Mouse (Mus musculus): ENCODE results near the gene Man2b2.

The Man2b2 gene

DNA sequence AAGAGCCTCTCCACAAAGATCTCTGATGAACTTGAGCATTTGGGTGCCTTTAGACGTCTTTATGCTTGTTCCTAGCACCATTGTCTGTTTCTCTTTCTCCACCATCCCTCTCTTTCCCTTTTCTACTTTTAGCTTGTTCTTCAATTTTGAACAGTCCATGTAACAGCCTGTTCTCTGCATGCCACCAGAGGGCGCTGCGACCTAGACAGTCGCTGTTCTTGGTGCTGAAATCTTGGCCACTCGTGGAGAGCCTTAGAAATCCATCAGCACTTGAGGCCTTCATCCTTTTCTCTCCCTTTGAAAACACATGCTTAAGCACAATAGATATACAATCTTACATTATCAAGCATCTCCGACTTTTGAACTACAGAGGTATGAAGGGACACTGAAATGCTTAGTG lies 5.5 kb upstream of the Man2b2 start:
- DNase-seq (ENCODE audit: low read depth, low spot score): peak; percentile 22

DNA sequence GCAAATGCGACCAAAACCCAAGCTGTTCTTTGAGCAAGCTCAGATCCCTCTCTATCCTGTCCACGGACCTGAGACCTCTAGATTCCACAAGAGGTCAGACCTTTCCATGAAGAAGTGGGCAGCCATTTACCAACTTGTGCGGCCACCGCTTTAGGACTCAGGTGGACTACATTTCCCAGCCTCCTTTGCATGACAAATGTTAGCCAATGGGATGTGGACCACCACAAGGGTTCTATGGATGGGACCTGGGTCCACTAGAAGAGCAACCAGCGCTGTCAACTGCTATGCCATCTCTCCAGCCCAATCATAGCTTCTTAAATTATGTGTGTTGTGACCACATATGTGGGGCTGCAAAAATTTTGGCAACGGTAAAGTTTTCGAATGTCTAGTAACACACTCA lies 819 bp upstream of the Man2b2 start:
- DNase-seq (ENCODE audit: low read depth, low spot score): no peak

DNA sequence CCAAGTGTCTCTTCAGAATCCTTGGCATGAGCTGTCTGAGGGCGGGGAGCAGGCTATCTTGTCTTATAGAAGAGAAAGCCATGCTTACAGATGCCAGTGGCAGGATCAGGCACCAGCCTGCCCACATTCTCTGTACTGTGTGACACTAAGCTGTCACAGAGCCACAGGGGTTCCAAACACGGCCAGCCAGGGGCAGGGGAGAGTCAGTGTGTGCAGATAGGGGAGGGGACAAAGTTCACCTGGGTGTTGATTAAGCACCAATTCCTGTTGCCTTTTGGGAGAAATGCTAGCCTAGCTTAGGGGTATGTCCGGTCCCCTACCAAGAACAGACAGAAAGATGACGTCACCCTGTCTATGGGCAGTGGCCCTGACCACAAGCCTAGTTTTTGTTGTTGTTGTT lies 1.4 kb downstream of the Man2b2 start:
- DNase-seq (ENCODE audit: low read depth, low spot score): no peak

DNA sequence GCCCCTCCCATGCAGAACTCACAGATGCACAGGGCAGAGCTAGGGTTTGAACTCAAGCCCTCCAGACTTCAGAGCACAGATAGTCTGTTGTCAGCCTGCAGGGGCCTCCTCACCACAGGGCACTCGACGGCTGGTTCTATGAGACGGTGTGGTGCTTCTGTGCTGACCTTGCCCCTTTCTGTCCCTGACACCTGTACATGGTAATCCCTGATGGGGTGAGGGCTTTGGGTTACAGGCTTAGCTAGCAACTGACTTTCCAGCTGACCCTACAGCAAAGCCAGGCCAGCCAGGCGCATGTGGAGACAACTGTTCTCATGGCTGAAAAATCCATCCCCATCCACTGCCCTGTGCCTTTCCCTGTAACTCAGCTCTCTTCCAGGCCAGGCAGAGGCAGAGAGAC lies 7.5 kb downstream of the Man2b2 start:
- DNase-seq (ENCODE audit: low read depth, low spot score): no peak

DNA sequence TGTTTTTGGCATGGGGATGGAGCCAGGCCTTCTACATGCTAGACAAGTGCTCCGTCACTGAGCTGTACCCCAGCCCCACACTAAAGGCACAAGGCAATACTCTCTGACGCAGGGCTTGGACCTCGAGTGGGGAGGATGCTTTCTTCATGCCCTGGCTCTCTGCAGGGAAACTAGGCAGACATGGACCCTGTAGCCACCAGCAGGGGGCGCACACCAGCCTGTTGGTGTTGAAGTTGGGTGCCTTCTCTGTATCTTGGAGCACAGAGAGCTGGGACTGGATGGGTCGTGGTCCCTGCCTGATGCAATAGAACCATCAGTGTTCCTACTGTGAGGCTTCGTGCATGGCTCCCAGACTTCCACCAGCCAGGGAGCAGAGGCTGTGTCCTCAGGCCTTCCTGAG lies 10.3 kb downstream of the Man2b2 start:
- no peak for DNase-seq (ENCODE audit: low read depth, low spot score)

DNA sequence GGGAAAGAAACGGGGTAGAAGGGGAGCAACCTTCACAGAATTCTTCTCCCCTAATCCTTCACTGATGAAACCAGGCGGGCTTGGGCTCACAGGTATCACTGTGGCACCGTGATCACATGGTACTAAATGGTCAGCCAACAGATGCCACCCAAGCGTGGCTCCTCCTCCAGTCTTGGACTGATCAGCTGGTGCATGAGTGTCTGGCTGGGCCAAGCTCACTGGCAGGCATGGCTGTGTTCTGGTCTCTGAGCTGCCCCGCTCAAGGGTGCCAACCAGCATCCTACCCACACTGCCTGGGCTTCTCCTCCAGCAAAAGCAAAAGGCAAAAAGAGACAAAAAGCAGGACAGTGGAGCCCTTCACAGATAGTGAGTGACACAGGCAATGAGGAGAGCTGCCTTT lies 10.7 kb downstream of the Man2b2 start:
- DNase-seq (ENCODE audit: low read depth, low spot score): no peak

DNA sequence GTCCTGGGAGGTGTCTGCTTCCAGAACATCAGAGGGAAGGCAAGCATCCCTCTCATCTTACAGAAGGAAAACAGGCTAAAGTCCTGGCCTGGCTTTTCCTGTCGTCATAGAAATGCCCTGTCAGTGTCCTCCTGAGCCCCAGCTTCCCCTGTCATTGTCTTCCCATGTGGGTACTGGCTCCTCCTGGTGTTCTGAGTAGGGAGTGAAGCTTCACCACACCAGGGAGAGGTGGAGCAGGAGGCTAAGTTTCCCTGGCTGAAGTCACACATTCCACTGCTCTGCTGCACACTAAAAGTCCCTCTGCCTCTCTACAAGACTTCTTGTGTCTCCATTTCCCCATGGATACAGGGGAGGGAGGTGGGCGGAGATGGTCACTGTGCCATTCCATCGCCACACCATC lies 12.7 kb downstream of the Man2b2 start:
- no peak for DNase-seq (ENCODE audit: low read depth, low spot score)

DNA sequence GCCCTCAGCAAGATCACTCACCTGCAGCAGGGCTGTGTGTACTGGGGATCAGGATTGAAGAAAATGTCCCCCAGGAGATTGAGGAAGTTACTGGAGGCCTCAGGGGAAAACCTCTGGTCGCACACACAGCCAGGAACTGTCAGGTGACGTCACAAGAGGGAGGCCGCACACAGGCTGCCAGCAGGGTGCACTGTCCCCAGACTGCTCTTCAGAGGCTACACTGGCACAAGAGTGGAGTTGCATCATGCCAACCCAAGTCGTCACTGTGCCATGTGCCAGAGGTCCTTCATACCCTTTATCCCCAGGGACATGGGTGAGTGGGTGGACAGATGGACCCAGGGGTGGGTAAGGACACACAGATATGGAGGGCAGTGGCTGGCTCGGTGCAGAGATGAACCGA lies 15.9 kb downstream of the Man2b2 start:
- no peak for DNase-seq (ENCODE audit: low read depth, low spot score)

DNA sequence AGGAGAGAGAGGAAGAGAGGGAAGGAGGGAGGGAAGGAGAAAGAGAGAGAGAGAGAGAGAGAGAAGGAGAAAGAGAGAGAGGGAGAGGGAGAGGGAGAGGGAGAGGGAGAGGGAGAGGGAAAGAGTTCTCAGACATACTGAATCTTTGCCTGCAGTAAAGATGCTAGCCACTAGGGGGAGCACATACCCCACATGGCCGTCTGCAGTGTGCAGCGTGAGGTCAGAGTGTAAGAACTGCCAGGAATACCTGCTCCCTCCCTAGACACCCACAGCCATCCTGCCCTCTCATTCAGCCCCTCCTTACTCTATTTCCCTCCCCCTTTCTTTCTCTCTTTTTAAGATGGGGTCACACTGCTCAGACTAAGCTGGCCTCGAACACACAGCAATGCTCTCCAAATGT lies 19.0 kb downstream of the Man2b2 start:
- DNase-seq (ENCODE audit: low read depth, low spot score): peak; percentile 38

DNA sequence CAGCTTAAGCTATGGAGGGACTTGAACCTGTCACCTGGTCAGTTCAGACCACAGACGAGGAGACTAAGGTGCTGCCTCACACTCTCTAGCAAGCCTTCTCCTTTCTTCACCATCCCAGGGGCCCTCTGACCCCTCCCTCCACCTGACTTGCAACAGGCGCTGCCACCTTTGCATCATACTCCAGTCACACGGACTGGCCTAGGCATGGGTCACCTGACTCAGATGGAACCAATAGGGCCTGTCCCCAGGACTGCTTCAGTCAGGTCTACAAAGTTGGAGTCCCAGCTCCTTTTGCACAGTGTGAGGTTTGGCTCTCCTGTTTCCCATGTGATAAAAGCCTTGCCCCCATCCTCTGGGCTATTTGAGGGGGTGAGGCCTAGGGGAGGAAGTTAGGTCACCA lies 19.8 kb downstream of the Man2b2 start:
- DNase-seq (ENCODE audit: low read depth, low spot score): no peak

DNA sequence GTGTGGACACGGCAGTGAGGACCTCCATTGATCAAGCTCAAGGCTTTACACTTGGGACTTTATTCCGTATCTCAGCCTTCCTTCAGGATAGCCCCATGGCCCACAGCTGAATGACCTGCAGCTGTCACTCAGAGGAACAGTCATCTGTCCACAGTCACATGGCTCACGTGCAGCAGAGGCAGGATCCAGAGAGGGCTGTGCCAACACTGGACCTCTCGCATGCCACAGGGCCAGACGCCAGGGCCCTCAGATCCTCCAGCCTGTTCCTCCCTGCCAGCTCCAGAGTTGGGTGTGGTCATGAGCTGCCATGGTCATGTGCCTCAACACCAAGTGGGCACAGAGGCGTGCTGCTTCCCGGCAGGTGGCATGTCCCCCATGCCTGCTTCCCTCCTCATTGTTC lies 21.3 kb downstream of the Man2b2 start:
- DNase-seq (ENCODE audit: low read depth, low spot score): no peak

DNA sequence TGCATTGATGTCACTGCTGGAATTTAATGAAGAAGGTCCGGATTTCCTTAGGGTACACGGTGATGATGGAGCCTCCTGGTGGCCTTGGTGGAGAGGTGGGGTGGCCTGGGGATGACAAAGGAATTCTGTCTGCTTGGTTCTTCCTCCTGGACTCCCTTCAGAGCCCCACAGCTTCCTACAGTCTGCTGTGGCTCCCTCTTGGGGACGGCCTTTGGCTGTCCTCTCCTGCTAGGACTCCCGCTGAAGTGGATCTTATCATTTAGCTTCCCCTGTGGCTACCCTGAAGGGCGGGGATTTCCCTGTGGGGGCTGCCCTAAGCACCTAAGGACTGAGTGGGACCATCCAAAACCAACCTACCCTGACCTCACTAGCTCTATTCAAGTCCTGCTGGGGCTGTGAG lies 23.3 kb downstream of the Man2b2 start:
- DNase-seq (ENCODE audit: low read depth, low spot score): no peak

DNA sequence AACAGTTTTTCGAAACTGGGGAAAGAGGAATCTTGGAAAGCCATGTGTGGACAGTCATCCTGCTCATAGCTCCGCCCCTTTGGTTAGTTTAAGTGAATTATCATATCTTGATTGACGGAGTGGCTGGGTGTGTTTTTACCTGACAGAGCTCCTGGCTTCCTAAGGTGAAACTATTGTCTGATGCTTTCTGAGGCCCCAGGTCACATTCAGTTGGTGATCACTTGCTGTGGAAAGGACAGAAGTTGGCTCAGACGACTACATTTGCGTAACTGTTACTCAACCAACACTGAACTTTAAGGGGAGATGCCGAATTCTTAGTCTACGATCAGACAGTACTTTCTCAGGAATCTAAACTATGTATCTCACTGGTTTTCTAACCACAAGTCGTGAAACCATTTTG lies 33.2 kb downstream of the Man2b2 start:
- no peak for DNase-seq (ENCODE audit: low read depth, low spot score)

DNA sequence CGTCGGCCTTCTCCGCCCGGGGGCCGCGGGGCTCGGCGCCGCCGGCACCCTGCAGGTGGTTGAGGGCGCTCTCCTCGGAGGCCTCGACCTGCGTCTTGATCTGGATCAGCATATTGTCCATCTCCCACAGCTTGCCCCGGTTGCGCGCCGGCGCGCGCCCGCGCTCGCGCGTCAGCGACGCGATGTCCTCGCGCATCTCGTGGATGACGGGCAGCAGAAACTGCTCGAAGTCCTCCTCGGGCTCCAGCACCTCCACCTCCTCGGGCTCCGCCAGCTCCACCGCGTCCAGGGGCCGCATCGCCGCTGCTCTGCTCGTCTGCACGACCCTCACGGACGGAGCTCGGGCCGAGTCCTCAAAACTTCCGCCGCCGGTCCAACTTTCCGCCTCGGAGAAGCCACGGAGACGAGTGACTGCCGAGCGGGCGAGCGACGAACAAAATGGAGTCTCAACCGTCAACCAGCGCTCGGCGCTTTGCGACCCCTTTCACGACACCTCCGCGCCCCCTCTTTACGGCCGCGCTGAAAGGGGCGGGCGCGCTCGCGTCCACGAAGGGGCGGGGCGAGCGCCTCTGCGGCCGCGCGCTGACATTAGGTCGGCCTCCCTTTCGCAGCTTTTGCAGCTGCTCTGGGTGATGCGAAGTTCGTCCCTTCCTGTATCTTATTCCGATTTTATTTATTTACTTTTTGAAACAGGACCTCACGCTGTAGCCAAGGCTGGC lies 34.0 kb downstream of the Man2b2 start, which contains the start of gene Mrfap1:
TSS of gene Mrfap1 (minus strand) at position 477 of the 719 bp plus-strand sequence.
- DNase-seq (ENCODE audit: low read depth, low spot score): peak; percentile 91

DNA sequence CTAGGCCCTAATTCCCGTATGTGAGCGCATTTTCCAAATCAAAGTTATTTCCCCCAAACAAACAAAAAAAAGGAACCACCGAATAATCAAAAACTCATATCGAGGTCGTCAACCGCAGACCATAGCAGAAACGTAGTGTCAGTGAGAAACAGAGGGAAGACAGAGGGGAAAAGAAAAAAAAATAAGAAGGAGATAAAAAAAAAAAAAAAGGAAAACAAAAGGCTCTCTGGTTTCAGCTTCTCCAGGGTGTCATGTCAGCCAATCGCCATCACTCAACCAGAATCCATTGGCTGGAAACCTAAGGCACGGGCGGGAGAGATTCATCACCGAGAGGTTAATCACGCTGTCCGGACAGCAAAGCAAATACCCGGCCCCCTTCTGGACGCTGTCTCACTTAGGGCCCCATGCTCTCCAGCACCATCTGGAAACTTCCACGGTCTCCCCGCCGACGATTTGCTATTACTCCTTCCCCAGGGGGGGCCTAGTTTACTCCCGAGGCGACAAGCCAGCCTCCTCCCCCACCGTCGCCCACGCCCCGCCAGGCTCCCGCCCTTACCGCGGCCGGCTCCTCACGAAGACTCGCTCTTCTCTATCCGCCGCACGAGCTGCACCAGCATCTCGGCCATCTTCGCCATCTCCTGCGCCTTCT lies 34.7 kb downstream of the Man2b2 start:
- DNase-seq (ENCODE audit: low read depth, low spot score): peak; percentile 28

DNA sequence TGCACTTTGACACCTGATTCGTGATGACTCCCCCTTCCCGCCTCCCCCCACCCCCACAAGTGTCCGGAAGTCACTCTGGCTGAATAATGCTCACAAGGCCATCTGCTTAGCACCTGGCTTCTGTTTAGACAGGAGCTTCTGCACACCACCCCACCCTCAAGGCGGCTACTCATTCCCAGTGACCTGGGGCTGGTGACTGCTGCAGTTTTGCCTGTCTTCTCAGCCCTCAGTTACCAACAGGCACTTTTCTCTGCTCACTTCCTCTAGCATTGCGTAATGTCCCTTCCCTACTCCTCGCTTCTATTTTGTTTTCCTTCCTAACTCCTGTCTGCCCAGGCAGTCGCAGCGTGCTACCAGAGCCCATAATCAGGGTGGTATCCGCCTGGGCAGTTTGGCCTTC lies 38.6 kb downstream of the Man2b2 start:
- no peak for DNase-seq (ENCODE audit: low read depth, low spot score)

DNA sequence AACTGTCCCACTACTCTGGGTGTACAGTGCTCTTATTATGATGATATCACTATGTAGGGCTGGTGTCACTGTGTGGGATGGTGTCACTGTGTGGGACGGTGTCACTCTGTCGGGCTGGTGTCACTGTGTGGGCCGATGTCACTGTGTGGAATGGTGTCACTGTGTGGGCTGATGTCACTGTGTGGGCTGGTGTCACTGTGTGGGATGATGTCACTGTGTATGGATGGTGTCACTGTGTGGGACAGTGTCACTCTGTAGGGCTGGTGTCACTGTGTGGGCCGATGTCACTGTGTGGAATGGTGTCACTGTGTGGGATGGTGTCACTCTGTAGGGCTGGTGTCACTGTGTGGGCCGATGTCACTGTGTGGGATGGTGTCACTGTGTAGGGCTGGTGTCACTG lies 44.4 kb downstream of the Man2b2 start:
- DNase-seq (ENCODE audit: low read depth, low spot score): no peak

DNA sequence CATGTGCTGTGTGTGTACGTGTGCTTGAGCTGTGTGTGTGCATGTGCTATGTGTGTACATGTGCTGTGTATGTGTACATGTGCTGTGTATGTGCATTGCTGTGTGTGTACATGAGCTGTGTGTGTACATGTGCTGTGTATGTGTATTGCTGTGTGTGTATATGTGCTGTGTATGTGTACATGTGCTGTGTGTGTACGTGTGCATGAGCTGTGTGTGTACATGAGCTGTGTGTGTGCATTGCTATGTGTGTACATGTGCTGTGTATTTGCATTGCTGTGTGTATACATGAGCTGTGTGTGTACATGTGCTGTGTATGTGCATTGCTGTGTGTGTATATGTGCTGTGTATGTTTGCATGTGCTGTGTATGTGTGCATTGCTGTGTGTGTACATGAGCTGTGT lies 50.9 kb downstream of the Man2b2 start:
- DNase-seq (ENCODE audit: low read depth, low spot score): no peak

DNA sequence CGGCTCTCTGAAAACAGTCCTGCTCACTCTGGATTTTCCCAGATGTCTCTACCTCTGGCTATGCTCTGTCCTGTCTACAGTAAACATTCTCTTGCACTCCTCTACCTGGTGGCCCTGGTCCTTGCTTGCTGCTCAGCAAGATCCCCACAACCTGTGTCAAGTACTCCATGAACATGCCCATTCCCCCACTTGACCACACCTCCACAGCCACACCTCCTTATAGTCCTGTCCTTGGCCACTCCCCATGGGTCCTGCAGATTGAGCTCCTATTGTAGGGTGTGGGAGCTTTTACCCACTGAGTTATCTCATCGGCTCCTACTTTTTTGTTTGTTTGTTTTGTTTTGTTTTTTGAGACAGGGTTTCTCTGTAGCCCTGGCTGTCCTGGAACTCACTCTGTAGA lies 51.6 kb downstream of the Man2b2 start:
- no peak for DNase-seq (ENCODE audit: low read depth, low spot score)

DNA sequence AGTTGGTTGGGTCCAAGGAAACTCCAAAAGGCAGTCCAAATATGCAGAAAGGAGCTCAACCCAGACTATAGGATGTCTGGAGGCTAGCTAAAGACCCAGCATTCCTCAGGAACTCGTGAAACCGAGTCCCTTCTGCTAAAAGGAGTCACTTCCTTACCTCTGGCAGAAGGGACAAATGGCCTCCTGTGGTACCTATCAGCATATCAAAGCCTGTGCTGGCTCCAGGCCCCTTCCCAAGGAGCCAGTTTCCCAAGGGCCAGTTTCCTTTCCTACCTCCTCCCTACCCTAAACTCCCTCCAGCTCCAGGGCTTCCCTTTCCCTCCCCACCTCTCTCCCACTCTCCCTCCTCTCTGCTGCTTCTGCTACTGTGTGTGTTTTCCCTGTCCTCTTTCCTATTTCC lies 53.3 kb downstream of the Man2b2 start:
- no peak for DNase-seq (ENCODE audit: low read depth, low spot score)

DNA sequence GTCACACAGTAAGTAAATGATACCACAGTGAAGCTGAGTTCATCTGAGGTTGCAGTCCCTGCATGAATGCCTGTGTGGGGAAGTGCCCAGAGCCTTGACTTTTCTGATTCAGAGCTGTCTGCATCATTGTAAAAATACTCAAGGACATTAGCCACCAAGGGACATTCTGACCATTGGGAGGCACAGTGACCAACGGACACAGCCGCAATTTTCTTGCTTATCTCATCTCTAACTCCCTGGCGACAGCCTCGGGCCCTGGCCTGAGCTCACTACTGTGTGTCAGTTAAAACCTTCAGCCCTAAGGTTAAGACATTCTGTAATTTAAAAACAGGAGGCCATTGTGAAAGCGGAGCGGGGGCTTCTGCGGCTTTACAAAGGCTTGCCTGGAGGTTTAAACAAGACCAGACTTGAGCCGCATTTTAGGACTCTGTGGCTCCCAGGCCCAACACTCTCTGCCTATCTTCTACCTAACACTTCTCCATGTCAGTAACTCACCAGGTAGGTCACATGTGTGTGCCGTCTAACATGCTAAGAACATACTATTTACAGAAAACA lies 54.4 kb downstream of the Man2b2 start:
- no peak for DNase-seq (ENCODE audit: low read depth, low spot score)

DNA sequence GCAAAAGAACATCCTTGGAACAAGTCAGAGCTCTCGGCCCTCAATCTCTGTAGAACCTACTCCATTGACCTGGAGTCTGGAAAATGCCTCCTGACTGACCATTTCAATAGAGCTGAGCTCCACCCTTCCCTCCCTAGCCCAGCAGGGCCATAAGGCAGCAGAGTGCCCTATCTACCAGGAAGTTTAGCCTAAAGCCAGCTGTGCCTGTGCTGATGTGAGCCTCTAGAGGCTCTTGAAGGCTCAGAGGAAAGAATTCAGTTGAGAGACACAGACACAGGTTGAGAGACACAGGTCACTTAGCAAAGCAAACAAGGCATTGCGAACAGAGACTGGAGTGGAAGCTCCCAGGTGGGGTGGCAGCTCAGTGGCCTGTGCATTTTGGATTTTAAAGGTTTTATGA lies 55.1 kb downstream of the Man2b2 start:
- no peak for DNase-seq (ENCODE audit: low read depth, low spot score)

DNA sequence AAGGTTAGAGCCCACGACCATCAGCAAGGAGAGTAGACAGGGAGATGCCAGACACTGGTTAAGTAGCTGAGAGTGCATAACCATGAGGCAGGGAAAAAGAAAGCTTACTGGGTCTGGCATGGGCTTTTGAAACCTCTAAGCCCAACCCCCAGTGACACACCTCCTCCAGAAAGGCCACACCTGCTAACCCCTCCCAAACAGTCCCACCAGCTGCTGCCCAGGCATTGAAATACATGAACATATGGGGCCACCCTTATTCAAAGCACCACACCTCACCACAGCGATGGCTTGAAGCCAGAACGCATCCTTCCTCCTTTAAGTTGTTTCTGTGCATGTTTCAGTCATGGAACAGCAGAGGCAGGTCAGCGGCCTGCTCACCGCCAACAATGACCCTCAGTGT lies 57.9 kb downstream of the Man2b2 start:
- no peak for DNase-seq (ENCODE audit: low read depth, low spot score)

Data from skeletal muscle tissue, adult 2 months (tissue).